Mouse (Mus musculus): ENCODE data around the gene Zfp768. TPM values are rescaled to one million over a fixed set of nuclear protein-coding genes. Genes with fewer than 3 reads are reported as not detected.
"Not testable (repeated sequence)": the region's sequence is repeated elsewhere in the genome, so short reads cannot be mapped to it uniquely, and the experiment has no call there.

Gene Zfp768
- polyA plus RNA-seq, 1 experiment from 2014 or later, result 3.1 TPM

DNA sequence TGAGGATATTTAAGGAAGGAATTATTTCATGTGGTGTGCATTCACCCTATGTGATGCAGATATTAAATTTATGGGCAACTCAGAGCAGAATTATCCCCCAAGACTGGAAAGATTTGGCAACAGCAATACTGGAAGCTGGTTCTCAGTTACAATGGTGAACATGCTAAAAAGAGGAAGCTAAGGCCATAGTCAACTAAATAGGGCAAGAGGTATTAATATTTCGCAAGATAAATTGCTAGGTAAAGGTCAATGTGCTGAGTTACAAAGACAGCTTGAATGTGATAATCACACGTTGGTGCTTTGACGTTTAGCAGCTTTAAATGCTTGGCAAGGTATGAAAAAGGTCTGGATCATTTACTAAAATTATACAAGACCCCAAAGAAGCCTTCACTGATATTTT is 10.4 kb upstream of the Zfp768 start:
- H3K9me3 ChIP-seq (replicated peaks), result no peaks in the 10 kb centered on the region
- no peak overlapping the region for H3K4me2 ChIP-seq
- no peak overlapping the region for H3K27ac ChIP-seq (replicated peaks)
- H3K27me3 ChIP-seq, result peaks cover 13% of the 10 kb centered on the region
- no peak overlapping the region for H3K9ac ChIP-seq
- ATAC-seq (ENCODE audit: insufficient read depth), result no peak
- H3K4me1 ChIP-seq (replicated peaks), result no peaks in the 10 kb centered on the region
- 40% methylated on average over 3 of the region's 3 CpGs for WGBS (ENCODE audit: insufficient replicate concordance)
- H3K4me3 ChIP-seq (replicated peaks), result no peak overlapping the region
- H3K36me3 ChIP-seq (replicated peaks), result no peaks in the 10 kb centered on the region

DNA sequence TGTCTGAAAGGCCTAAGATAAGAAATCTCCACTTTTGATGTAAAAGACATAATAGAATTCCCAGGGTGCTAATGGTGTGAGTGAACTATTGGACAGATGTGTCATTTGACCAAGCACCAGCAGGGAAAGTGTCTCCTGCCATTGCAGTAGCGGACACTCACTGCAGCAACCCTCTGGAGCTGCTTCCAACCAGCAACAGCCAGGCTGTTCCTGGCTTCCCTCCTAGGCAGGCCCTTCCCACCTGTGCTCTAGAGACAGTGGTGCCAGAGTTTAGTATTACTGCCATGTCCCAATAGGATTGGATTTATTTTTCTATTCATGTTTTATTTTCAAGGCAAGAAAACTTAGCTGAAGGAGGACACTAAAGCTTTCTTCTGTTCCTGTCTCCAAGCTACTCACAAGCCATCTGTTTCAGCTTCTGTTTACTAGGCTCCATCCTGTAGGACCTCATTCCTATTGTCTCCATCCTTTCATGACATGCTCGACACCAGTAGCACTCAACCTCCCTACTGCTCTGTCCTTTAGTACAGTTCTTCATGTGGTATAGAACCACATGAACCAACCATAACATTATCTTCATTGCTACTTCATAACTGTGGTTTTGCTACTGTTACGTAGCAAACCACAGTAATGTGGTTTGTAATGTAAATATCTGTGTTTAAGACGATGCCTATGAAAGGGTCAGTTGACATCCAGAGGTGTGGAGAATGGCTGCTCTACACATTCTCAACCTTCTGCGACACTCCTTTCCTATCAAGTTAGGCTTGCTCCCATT is 6.0 kb upstream of the Zfp768 start:
- 39% methylated on average over 5 of the region's 5 CpGs for WGBS (ENCODE audit: insufficient replicate concordance)
- Histone ChIP-seq H3K27ac (replicated peaks) (no peak overlapping the region), H3K36me3 (replicated peaks) (no peaks in the 10 kb centered on the region), H3K4me2 (no peak overlapping the region), H3K4me3 (replicated peaks) (no peak overlapping the region), H3K9me3 (replicated peaks) (no peaks in the 10 kb centered on the region), H3K27me3 (0 out of 2 replicates have a peak, but pooled peaks cover 6% of the 10 kb centered on the region), H3K4me1 (replicated peaks) (peaks cover 7% of the 10 kb centered on the region), H3K9ac (no peak overlapping the region)
- ATAC-seq (ENCODE audit: insufficient read depth), result no peak

DNA sequence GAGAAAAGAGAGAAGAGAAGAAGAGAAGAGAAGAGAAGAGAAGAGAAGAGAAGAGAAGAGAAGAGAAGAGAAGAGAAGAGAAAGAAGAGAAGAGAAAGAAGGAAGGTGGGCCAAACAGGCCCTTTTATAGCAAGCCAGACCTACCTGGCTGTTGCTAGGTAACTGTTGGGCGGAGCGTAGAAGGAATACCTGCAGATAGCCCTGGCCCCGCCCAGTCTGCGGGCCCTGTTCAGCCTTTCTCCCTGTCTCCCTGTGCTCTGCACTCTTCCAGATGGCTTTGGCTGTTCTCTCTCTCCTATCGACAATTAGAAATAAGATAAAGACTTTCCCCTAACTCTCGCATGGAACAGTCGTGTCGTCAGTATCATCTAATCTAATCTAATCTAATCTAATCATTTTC is 1.3 kb upstream of the Zfp768 start:
- Histone ChIP-seq H3K9me3 (replicated peaks) (no peaks in the 10 kb centered on the region), H3K36me3 (replicated peaks) (peaks cover 13% of the 10 kb centered on the region; the same call in 1 of the 2 replicates), H3K4me2 (peak overlapping the region; percentile 99), H3K27me3 (peaks cover 6% of the 10 kb centered on the region; the same call in 1 of the 2 replicates), H3K4me1 (replicated peaks) (peaks cover 46% of the 10 kb centered on the region), H3K27ac (replicated peaks) (no peak overlapping the region; the same call in 1 of the 2 replicates), H3K9ac (no peak overlapping the region), H3K4me3 (replicated peaks) (peak overlapping the region; percentile 82; the same call in 1 of the 2 replicates)
- WGBS (ENCODE audit: insufficient replicate concordance), result 19% methylated on average over 8 of the region's 8 CpGs
- ATAC-seq (ENCODE audit: insufficient read depth), result no peak

DNA sequence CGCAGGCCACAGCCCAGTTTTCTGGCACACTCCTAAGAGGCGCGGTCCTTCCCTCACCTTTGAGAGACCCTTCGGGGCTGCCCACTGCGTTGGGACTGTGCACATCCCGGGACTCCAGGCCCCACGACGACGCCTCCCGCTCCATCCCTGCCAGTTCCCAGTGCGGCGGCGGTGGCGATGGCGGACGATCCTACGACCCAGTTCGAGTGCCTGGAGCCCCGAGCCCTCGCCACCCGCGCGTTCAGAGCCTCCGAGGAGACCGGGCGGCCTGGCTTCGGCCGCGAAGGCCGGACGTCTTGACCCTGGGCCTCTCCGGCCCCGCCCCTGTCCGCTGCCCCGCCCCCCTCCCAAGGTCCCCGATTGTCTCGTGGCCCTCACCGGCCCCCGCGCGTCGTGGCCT is 297 bp downstream of the Zfp768 start:
- no peaks in the 10 kb centered on the region for H3K9me3 ChIP-seq (replicated peaks)
- under 1% methylated on average over 42 of the region's 42 CpGs for WGBS (ENCODE audit: insufficient replicate concordance)
- peaks cover 51% of the 10 kb centered on the region for H3K4me1 ChIP-seq (replicated peaks)
- peak overlapping the region; percentile 82 for H3K4me3 ChIP-seq (replicated peaks)
- ATAC-seq (ENCODE audit: insufficient read depth), result peak; percentile 39
- peaks cover 6% of the 10 kb centered on the region; the same call in 1 of the 2 replicates for H3K27me3 ChIP-seq
- peak overlapping the region; percentile 72 for H3K9ac ChIP-seq
- peak overlapping the region; percentile 81 for H3K27ac ChIP-seq (replicated peaks)
- H3K36me3 ChIP-seq (replicated peaks), result peaks cover 15% of the 10 kb centered on the region; the same call in 1 of the 2 replicates
- peak overlapping the region; percentile 99 for H3K4me2 ChIP-seq

DNA sequence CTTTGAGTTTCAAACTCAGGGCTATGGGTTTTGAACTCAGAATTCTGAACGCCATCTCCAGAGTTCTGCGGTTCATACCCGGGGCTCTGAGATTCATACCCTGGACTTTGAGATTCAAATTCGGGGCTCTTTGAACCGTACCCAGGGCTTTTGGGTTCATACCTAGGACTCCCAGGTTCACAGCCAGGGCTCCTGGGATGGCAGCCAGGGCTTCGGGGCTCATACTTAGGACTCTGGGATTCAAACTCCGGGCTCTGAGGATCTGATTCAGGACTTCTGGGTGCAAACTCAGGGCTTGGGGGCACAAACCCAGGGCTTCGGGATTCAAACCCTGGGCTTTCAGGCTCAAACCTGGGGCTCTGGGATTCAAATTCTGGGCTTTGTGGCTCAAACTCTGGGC is 1.0 kb downstream of the Zfp768 start:
- Histone ChIP-seq H3K4me1 (replicated peaks) (peaks cover 51% of the 10 kb centered on the region), H3K27ac (replicated peaks) (no peak overlapping the region), H3K9ac (no peak overlapping the region; the same call in 1 of the 2 replicates), H3K4me3 (replicated peaks) (peak overlapping the region; percentile 82), H3K36me3 (replicated peaks) (peaks cover 15% of the 10 kb centered on the region; the same call in 1 of the 2 replicates), H3K4me2 (peak overlapping the region; percentile 99), H3K27me3 (peaks cover 6% of the 10 kb centered on the region; the same call in 1 of the 2 replicates), H3K9me3 (replicated peaks) (no peaks in the 10 kb centered on the region)
- WGBS (ENCODE audit: insufficient replicate concordance), result 85% methylated on average over 8 of the region's 8 CpGs
- ATAC-seq (ENCODE audit: insufficient read depth), result no peak

DNA sequence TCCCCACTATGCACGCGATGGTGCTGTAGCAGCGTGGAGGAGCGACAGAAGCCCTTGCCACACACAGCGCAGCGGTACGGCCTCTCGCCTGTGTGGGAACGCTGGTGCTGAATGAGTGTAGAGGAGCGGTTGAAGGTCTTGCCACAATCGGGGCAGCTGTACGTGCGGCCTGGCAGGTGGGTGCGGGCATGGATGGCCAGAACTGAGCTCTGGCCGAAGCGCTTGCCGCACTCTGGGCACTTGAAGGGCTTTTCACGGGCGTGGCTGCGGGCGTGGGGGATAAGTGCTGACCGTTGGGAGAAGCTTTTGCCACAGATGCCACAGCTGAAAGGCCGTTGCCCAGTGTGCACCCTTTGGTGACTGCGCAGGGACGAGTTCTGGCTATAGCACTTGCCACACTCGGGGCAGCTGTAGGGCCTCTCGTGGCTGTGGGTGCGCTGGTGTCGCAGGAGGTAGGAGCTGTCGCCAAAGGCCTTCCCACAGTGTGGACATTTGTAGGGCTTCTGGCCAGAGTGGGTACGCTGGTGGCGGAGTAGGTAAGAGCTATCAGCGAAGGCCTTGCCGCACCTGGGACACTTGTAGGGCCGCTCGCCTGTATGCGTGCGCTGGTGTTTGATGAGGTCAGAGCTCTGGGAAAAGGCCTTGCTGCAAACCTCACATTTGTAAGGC is 1.9 kb downstream of the Zfp768 start:
- H3K27me3 ChIP-seq, result peaks cover 6% of the 10 kb centered on the region; the same call in 1 of the 2 replicates
- 84% methylated on average over 38 of the region's 38 CpGs for WGBS (ENCODE audit: insufficient replicate concordance)
- H3K36me3 ChIP-seq (replicated peaks), result peaks cover 15% of the 10 kb centered on the region; the same call in 1 of the 2 replicates
- H3K4me1 ChIP-seq (replicated peaks), result peaks cover 51% of the 10 kb centered on the region
- no peak overlapping the region for H3K9ac ChIP-seq
- no peak overlapping the region for H3K27ac ChIP-seq (replicated peaks)
- H3K4me2 ChIP-seq, result no peak overlapping the region
- no peak overlapping the region for H3K4me3 ChIP-seq (replicated peaks)
- H3K9me3 ChIP-seq (replicated peaks), result no peaks in the 10 kb centered on the region
- ATAC-seq (ENCODE audit: insufficient read depth), result no peak

DNA sequence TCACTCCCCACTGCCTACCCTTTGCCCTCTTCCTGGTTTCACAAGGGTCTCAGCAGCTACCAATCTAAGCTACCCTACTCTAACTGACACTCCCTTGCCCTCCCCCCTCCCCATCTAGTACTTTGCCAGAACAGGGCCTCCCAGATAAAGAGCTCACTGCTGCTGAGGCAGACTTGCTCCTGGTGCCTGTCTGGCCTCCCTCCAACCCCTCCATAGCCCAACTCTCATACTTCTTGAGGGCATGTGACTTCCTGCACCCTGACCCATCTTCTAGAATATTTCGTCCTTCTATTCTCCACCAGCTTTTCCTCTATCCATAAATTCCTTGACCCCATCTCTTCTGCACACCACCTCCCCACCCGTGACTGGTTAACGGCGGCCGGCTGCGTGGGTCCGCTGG is 2.5 kb downstream of the Zfp768 start:
- Histone ChIP-seq H3K27ac (replicated peaks) (no peak overlapping the region), H3K36me3 (replicated peaks) (peaks cover 15% of the 10 kb centered on the region; the same call in 1 of the 2 replicates), H3K27me3 (peaks cover 6% of the 10 kb centered on the region; the same call in 1 of the 2 replicates), H3K9ac (no peak overlapping the region), H3K4me1 (replicated peaks) (peaks cover 51% of the 10 kb centered on the region), H3K4me3 (replicated peaks) (no peak overlapping the region), H3K4me2 (no peak overlapping the region), H3K9me3 (replicated peaks) (no peaks in the 10 kb centered on the region)
- ATAC-seq (ENCODE audit: insufficient read depth), result no peak
- 87% methylated on average over 7 of the region's 7 CpGs for WGBS (ENCODE audit: insufficient replicate concordance)

DNA sequence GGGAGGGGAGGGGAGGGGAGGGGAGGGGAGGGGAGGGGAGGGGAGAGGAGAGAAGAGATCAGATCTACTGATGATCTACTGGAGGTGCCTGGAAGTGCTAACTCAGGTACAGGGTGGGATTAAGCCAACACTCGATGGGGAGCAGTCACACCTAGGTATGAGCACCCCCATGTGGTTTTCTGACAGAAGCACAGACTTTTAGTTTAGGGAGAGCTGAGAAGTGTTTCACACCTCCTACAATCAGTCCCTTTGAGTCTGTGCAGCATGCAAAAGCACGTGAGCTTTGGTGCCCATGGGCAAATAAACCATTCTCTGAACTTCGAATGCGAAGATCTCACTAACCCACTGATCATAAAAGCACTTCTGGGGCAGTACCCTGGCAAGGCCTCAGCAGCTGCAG is 3.1 kb downstream of the Zfp768 start:
- H3K9me3 ChIP-seq (replicated peaks), result no peaks in the 10 kb centered on the region
- no peak for ATAC-seq (ENCODE audit: insufficient read depth)
- peaks cover 6% of the 10 kb centered on the region; the same call in 1 of the 2 replicates for H3K27me3 ChIP-seq
- H3K4me1 ChIP-seq (replicated peaks), result peaks cover 51% of the 10 kb centered on the region
- no peak overlapping the region for H3K4me3 ChIP-seq (replicated peaks)
- H3K27ac ChIP-seq (replicated peaks), result no peak overlapping the region
- no peak overlapping the region for H3K9ac ChIP-seq
- 46% methylated on average over 4 of the region's 4 CpGs for WGBS (ENCODE audit: insufficient replicate concordance)
- H3K36me3 ChIP-seq (replicated peaks), result peaks cover 15% of the 10 kb centered on the region; the same call in 1 of the 2 replicates
- H3K4me2 ChIP-seq, result no peak overlapping the region

DNA sequence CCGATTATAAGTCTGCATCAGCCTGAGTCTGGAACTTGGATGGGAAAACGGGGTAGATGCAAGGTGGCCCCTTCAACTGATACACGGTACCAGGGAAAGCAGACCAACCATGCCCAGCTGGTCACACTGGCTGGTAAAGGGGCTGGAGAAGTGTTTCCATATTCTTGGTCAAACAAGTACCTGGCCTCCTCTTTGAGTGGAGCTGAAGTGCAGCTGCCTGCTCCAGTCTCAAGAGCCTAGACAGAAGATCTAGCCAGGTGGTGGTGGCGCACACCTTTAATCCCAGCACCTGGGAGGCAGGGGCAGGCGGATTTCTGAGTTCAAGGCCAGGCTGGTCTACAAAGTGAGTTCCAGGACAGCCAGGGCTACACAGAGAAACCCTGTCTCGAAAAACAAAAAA is 3.5 kb downstream of the Zfp768 start:
- H3K4me3 ChIP-seq (replicated peaks); H3K27ac ChIP-seq (replicated peaks); H3K9ac ChIP-seq; H3K27me3 ChIP-seq; H3K9me3 ChIP-seq (replicated peaks); H3K4me2 ChIP-seq; ATAC-seq (ENCODE audit: insufficient read depth): not testable (repeated sequence)
- Histone ChIP-seq H3K4me1 (replicated peaks) (peaks cover 48% of the 10 kb centered on the region), H3K36me3 (replicated peaks) (peaks cover 15% of the 10 kb centered on the region; the same call in 1 of the 2 replicates)
- 65% methylated on average over 6 of the region's 6 CpGs for WGBS (ENCODE audit: insufficient replicate concordance)

DNA sequence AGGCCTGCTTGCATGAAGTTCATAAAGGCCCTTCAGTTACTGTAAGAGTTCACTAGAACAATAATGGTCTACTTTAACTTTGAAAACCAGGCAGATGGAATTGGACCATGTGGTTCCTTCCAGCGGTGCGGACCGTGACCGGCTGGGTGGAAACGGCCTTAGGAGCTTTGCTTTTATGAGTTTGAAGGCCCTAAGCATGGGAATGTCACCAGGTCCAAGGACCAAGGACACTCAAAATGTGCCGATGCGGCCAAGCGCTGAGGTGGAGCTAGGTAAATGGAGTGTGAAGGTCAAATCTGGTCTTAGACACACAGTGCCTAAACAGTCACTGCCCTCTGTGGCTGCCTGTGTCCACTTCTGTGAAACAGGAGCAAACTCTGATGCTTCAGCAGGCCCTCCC is 4.0 kb downstream of the Zfp768 start:
- Histone ChIP-seq H3K4me3 (replicated peaks) (no peak overlapping the region), H3K27me3 (no peaks in the 10 kb centered on the region; the same call in 1 of the 2 replicates), H3K27ac (replicated peaks) (no peak overlapping the region), H3K9me3 (replicated peaks) (no peaks in the 10 kb centered on the region), H3K4me1 (replicated peaks) (peaks cover 43% of the 10 kb centered on the region), H3K4me2 (no peak overlapping the region), H3K36me3 (replicated peaks) (peaks cover 15% of the 10 kb centered on the region; the same call in 1 of the 2 replicates), H3K9ac (no peak overlapping the region)
- ATAC-seq (ENCODE audit: insufficient read depth), result no peak
- WGBS (ENCODE audit: insufficient replicate concordance), result 81% methylated on average over 8 of the region's 8 CpGs

DNA sequence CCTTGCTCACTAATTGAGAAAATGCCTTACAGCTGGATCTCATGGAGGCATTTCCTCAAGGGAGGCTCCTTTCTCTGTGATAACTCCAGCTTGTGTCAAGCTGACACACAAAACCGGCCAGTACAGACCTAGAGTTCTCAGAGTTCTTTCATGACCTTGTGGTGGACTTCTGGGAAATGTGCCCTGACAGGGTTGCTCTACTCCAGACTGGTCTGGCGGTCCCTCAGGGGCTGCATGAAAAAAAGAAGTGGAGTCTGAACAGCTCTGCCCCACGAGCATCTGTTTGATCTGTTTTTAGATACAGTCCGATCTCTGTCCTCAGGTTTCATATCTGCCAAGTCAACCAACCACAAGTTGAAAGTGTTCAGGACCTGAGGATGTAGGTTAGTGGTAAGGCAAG is 7.8 kb downstream of the Zfp768 start:
- Histone ChIP-seq H3K36me3 (replicated peaks) (0 out of 2 replicates have a peak, but pooled peaks cover 4% of the 10 kb centered on the region), H3K4me2 (no peak overlapping the region), H3K4me1 (replicated peaks) (0 out of 2 replicates have a peak, but pooled peaks cover 8% of the 10 kb centered on the region), H3K27me3 (no peaks in the 10 kb centered on the region), H3K27ac (replicated peaks) (no peak overlapping the region), H3K4me3 (replicated peaks) (no peak overlapping the region), H3K9ac (no peak overlapping the region), H3K9me3 (replicated peaks) (no peaks in the 10 kb centered on the region)
- 32% methylated on average over 4 of the region's 4 CpGs for WGBS (ENCODE audit: insufficient replicate concordance)
- ATAC-seq (ENCODE audit: insufficient read depth), result no peak

Measured in liver, embryonic 15.5 days (tissue).